Mouse (Mus musculus) limb, embryonic 12.5 days (tissue): Measurements from ENCODE around the gene Eef1a1. TPM values are rescaled to one million over a fixed set of nuclear protein-coding genes. Genes with fewer than 3 reads are reported as not detected.
A peak's percentile ranks its signal among the peaks of the same experiment; 100 is the strongest.

ENCODE experiments used
- ATAC-seq: fragments of 200-750 bp; cut with Nextera tagmentation; 2 replicates; pipeline ENCODE4 v1.8.0; 2017; ENCODE audit warnings: low read depth, moderate TSS enrichment; ENCODE audit not compliant: insufficient number of reproducible peaks, insufficient read depth, low FRiP score, low TSS enrichment
- H3K27ac ChIP-seq: fragments of 300-500 bp; sonication (generic); 2 replicates; pipeline ENCODE4 v1.5.1; 2016; ENCODE audit warnings: mild to moderate bottlenecking, moderate library complexity
- H3K27me3 ChIP-seq: fragments of 300-500 bp; sonication (generic); 2 replicates; pipeline ENCODE4 v1.6.1; 2016; ENCODE audit warnings: mild to moderate bottlenecking, moderate library complexity
- H3K36me3 ChIP-seq: fragments of 300-500 bp; sonication (generic); 2 replicates; pipeline ENCODE4 v1.6.1; 2016; ENCODE audit warnings: mild to moderate bottlenecking, moderate library complexity
- H3K4me1 ChIP-seq: fragments of 300-500 bp; sonication (generic); replicated peaks from 2 replicates; pipeline ENCODE4 v1.6.1; 2016
- H3K4me2 ChIP-seq: fragments of 300-500 bp; sonication (generic); 2 replicates; pipeline ENCODE4 v1.6.1; 2016; ENCODE audit warnings: mild to moderate bottlenecking, moderate library complexity
- H3K4me3 ChIP-seq: fragments of 300-500 bp; sonication (generic); replicated peaks from 2 replicates; pipeline ENCODE4 v1.5.1; 2016; ENCODE audit warnings: mild to moderate bottlenecking
- H3K9ac ChIP-seq: fragments of 300-500 bp; sonication (generic); replicated peaks from 2 replicates; pipeline ENCODE4 v1.6.1; 2016; ENCODE audit warnings: mild to moderate bottlenecking, moderate library complexity
- H3K9me3 ChIP-seq: fragments of 300-500 bp; sonication (generic); 2 replicates; pipeline ENCODE4 v1.6.1; 2016; ENCODE audit warnings: mild to moderate bottlenecking, moderate library complexity
- WGBS: fragments of 180-500 bp; shearing (Covaris S2); methylation state at CpG from one replicate; pipeline ENCODE4 v1.1.7; 2016; 5-methylcytosine and 5-hydroxymethylcytosine counted together
- polyA plus RNA-seq: library from polyadenylated mRNA; unstranded; fragments of >200 nt; fragmentation: Nextera tagmentation; extraction: Ambion mirVana; gene quantifications from 2 replicates; pipeline ENCODE4 v1.2.1, GENCODE M21; 2016

Eef1a1 gene
- polyA plus RNA-seq, 1 experiment from 2014 or later: 4,104 TPM

DNA sequence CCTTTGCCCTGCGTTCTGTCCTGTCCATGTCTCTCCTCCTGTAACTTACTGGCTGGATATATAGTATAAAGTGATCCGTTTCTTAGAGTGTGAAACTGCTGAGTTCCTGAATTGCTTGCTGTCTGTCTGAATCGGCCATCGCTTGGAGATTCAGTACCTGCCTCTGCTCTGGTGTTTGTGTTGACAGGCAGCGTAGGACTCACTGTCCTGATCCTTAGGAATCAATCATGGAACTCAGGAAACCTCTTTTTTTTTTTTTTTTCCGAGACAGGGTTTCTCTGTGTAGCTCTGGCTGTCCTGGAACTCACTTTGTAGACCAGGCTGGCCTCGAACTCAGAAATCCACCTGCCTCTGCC is 17.7 kb upstream of the Eef1a1 start:
- WGBS: 84% methylated on average over 7 of the region's 7 CpGs
- H3K9me3 ChIP-seq: no peaks in the 10 kb centered on the region
- H3K9ac ChIP-seq: no peak overlapping the region
- H3K27me3 ChIP-seq: no peaks in the 10 kb centered on the region
- H3K36me3 ChIP-seq: no peaks in the 10 kb centered on the region
- H3K27ac ChIP-seq: no peak overlapping the region
- H3K4me3 ChIP-seq: no peak overlapping the region
- ATAC-seq: no peak
- H3K4me2 ChIP-seq: no peak overlapping the region
- peaks cover 7% of the 10 kb centered on the region for H3K4me1 ChIP-seq

- H3K9me3 ChIP-seq: no peaks in the 10 kb centered on the region
- H3K27me3 ChIP-seq: no peaks in the 10 kb centered on the region
- no peak overlapping the region for H3K4me2 ChIP-seq
- 54% methylated on average over 11 of the region's 11 CpGs for WGBS
- H3K4me1 ChIP-seq: peaks cover 7% of the 10 kb centered on the region
- no peaks in the 10 kb centered on the region for H3K36me3 ChIP-seq
- H3K4me3 ChIP-seq: no peak overlapping the region
- no peak overlapping the region for H3K9ac ChIP-seq
- H3K27ac ChIP-seq: no peak overlapping the region
- no peak for ATAC-seq
Observed at GRCm38 (mm10) chr9:78506002-78506721, 17.2 kb upstream of the Eef1a1 start.

GRCm38 (mm10) chr9:78505223-78505622 is 16.3 kb upstream of the Eef1a1 start:
- H3K9ac ChIP-seq: no peak overlapping the region
- no peaks in the 10 kb centered on the region for H3K9me3 ChIP-seq
- no peak overlapping the region for H3K27ac ChIP-seq
- H3K36me3 ChIP-seq: no peaks in the 10 kb centered on the region
- H3K4me2 ChIP-seq: no peak overlapping the region
- no peak overlapping the region for H3K4me3 ChIP-seq
- no peaks in the 10 kb centered on the region for H3K27me3 ChIP-seq
- 89% methylated on average over 6 of the region's 6 CpGs for WGBS
- peaks cover 7% of the 10 kb centered on the region for H3K4me1 ChIP-seq
- ATAC-seq: no peak

- Histone ChIP-seq H3K4me2 (no peak overlapping the region), H3K27me3 (no peaks in the 10 kb centered on the region), H3K9ac (no peak overlapping the region), H3K4me3 (no peak overlapping the region), H3K9me3 (no peaks in the 10 kb centered on the region), H3K36me3 (no peaks in the 10 kb centered on the region), H3K4me1 (peaks cover 7% of the 10 kb centered on the region), H3K27ac (no peak overlapping the region)
- ATAC-seq: no peak
- 75% methylated on average over 3 of the region's 3 CpGs for WGBS
Observed at GRCm38 (mm10) chr9:78504679-78505078, 15.7 kb upstream of the Eef1a1 start.

GRCm38 (mm10) chr9:78504133-78504532 is 15.2 kb upstream of the Eef1a1 start:
- no peak overlapping the region for H3K4me3 ChIP-seq
- ATAC-seq: no peak
- no peaks in the 10 kb centered on the region for H3K36me3 ChIP-seq
- H3K4me2 ChIP-seq: no peak overlapping the region
- H3K27ac ChIP-seq: no peak overlapping the region
- WGBS: 78% methylated on average over 4 of the region's 4 CpGs
- peaks cover 7% of the 10 kb centered on the region for H3K4me1 ChIP-seq
- H3K9me3 ChIP-seq: no peaks in the 10 kb centered on the region
- H3K9ac ChIP-seq: no peak overlapping the region
- H3K27me3 ChIP-seq: no peaks in the 10 kb centered on the region

GRCm38 (mm10) chr9:78503223-78504079 is 14.5 kb upstream of the Eef1a1 start:
- H3K27me3 ChIP-seq: no peaks in the 10 kb centered on the region
- H3K36me3 ChIP-seq: no peaks in the 10 kb centered on the region
- ATAC-seq: no peak
- H3K9me3 ChIP-seq: no peaks in the 10 kb centered on the region
- H3K27ac ChIP-seq: peak overlapping the region; percentile 41; the same call in 1 of the 2 replicates
- 0 out of 2 replicates have a peak overlapping the region, but pooled peaks have one; percentile 23 for H3K9ac ChIP-seq
- WGBS: 16% methylated on average over 6 of the region's 6 CpGs
- H3K4me2 ChIP-seq: peak overlapping the region; percentile 19; the same call in 1 of the 2 replicates
- no peak overlapping the region for H3K4me3 ChIP-seq
- peaks cover 7% of the 10 kb centered on the region for H3K4me1 ChIP-seq

GRCm38 (mm10) chr9:78501284-78501683 is 12.3 kb upstream of the Eef1a1 start:
- peaks cover 7% of the 10 kb centered on the region for H3K4me1 ChIP-seq
- no peak overlapping the region for H3K4me2 ChIP-seq
- no peak for ATAC-seq
- no peaks in the 10 kb centered on the region for H3K36me3 ChIP-seq
- no peak overlapping the region for H3K9ac ChIP-seq
- no peaks in the 10 kb centered on the region for H3K9me3 ChIP-seq
- H3K27me3 ChIP-seq: no peaks in the 10 kb centered on the region
- WGBS: 89% methylated on average over 4 of the region's 4 CpGs
- H3K4me3 ChIP-seq: no peak overlapping the region
- H3K27ac ChIP-seq: no peak overlapping the region

- Histone ChIP-seq H3K36me3 (no peaks in the 10 kb centered on the region), H3K9ac (no peak overlapping the region), H3K9me3 (no peaks in the 10 kb centered on the region), H3K4me3 (no peak overlapping the region), H3K4me1 (peaks cover 7% of the 10 kb centered on the region), H3K4me2 (no peak overlapping the region), H3K27ac (no peak overlapping the region), H3K27me3 (no peaks in the 10 kb centered on the region)
- ATAC-seq: no peak
- WGBS: 72% methylated on average over 3 of the region's 3 CpGs
Observed at GRCm38 (mm10) chr9:78500386-78500785, 11.4 kb upstream of the Eef1a1 start.

- Histone ChIP-seq H3K9me3 (no peaks in the 10 kb centered on the region), H3K27me3 (no peaks in the 10 kb centered on the region), H3K4me2 (no peak overlapping the region), H3K9ac (no peak overlapping the region), H3K4me1 (0 out of 2 replicates have a peak, but pooled peaks cover 7% of the 10 kb centered on the region), H3K36me3 (no peaks in the 10 kb centered on the region), H3K27ac (no peak overlapping the region), H3K4me3 (no peak overlapping the region)
- ATAC-seq: no peak
- 85% methylated on average over 7 of the region's 7 CpGs for WGBS
Observed at GRCm38 (mm10) chr9:78493171-78493570, 4.2 kb upstream of the Eef1a1 start.

- Histone ChIP-seq H3K4me1 (0 out of 2 replicates have a peak, but pooled peaks cover 7% of the 10 kb centered on the region), H3K27me3 (no peaks in the 10 kb centered on the region), H3K9me3 (no peaks in the 10 kb centered on the region), H3K9ac (no peak overlapping the region), H3K4me2 (no peak overlapping the region), H3K4me3 (no peak overlapping the region), H3K27ac (no peak overlapping the region), H3K36me3 (no peaks in the 10 kb centered on the region)
- ATAC-seq: no peak
- WGBS: 94% methylated on average over 3 of the region's 3 CpGs
Observed at GRCm38 (mm10) chr9:78492254-78492653, 3.3 kb upstream of the Eef1a1 start.

DNA sequence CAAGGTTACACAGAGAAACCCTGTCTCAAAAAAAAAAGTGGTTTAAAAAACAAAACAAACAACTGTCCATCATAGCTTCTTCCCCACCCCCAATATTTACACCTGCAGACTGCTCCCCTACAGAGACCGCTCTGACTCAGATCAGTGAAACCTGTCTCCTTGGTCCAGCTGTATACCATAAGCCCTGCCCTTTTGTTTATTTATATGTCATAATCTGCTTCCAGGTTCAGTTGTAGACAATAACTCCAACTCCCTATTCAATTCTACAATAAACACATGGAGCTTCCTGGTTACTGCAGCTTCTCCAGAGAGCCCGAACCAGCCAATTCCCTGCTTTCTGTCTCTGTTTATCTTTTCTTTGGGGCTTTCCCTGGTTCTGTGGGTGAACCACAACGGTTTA is 2.2 kb upstream of the Eef1a1 start:
- Histone ChIP-seq H3K4me2 (no peak overlapping the region), H3K27ac (no peak overlapping the region), H3K9ac (no peak overlapping the region), H3K9me3 (no peaks in the 10 kb centered on the region), H3K4me1 (0 out of 2 replicates have a peak, but pooled peaks cover 7% of the 10 kb centered on the region), H3K4me3 (no peak overlapping the region), H3K27me3 (no peaks in the 10 kb centered on the region), H3K36me3 (no peaks in the 10 kb centered on the region)
- WGBS: 75% methylated on average over 3 of the region's 3 CpGs
- ATAC-seq: no peak
